Mouse (Mus musculus): Measurements from ENCODE around the gene Gmfb. TPM values are rescaled to one million over a fixed set of nuclear protein-coding genes. Genes with fewer than 3 reads are reported as not detected.

Gmfb gene
- polyA plus RNA-seq, 1 experiment, result 72.9 TPM

GRCm38 (mm10) chr14:46778756-46779155, 43.3 kb downstream of the Gmfb start:
- Histone ChIP-seq H3K27ac (ENCODE audit: insufficient read depth, low read depth, low read length) (no peak overlapping the region), H3K4me3 (ENCODE audit: insufficient read depth, low read depth, low read length) (no peak overlapping the region), H3K4me1 (ENCODE audit: control insufficient read depth, insufficient read depth, low read length) (no peaks in the 10 kb centered on the region)
- WGBS, result 99% methylated on average over 9 of the region's 9 CpGs
- no peak for TF ChIP-seq POLR2A (IDR thresholded peaks at IDR 0.05; ENCODE audit: insufficient read depth, low read depth, low read length)

GRCm38 (mm10) chr14:46770036-46770435, 52.0 kb downstream of the Gmfb start:
- Histone ChIP-seq H3K4me1 (ENCODE audit: control insufficient read depth, insufficient read depth, low read length) (no peaks in the 10 kb centered on the region; the same call in 1 of the 2 replicates), H3K27ac (ENCODE audit: insufficient read depth, low read depth, low read length) (no peak overlapping the region), H3K4me3 (ENCODE audit: insufficient read depth, low read depth, low read length) (no peak overlapping the region)
- 69% methylated on average over 6 of the region's 6 CpGs for WGBS
- TF ChIP-seq POLR2A (IDR thresholded peaks at IDR 0.05; ENCODE audit: insufficient read depth, low read depth, low read length) (no peak), CTCF (IDR thresholded peaks at IDR 0.05; ENCODE audit: insufficient read depth, low read depth, low read length) (no peak)

DNA sequence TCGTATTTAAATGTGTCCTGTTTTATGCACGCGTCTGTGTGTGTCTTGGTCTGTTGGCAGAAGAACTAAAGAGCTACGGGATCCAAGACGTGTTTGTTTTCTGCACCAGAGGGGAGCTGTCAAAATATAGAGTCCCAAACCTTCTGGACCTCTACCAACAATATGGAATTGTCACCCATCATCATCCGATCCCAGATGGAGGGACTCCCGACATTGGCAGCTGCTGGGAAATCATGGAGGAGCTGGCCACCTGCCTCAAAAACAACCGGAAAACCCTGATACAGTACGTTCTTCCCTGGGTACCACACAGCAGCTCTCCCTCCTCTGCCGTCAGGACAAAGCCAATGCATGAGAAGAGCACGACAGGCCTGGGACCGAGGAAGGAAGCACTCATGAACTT, 54.9 kb downstream of the Gmfb start:
- TF ChIP-seq POLR2A (IDR thresholded peaks at IDR 0.05; ENCODE audit: insufficient read depth, low read depth, low read length) (no peak), CTCF (IDR thresholded peaks at IDR 0.05; ENCODE audit: insufficient read depth, low read depth, low read length) (no peak)
- 58% methylated on average over 12 of the region's 12 CpGs for WGBS
- Histone ChIP-seq H3K27ac (ENCODE audit: insufficient read depth, low read depth, low read length) (no peak overlapping the region), H3K4me3 (ENCODE audit: insufficient read depth, low read depth, low read length) (no peak overlapping the region), H3K4me1 (ENCODE audit: control insufficient read depth, insufficient read depth, low read length) (no peaks in the 10 kb centered on the region; the same call in 1 of the 2 replicates)

GRCm38 (mm10) chr14:46761186-46761585, 60.9 kb downstream of the Gmfb start:
- Histone ChIP-seq H3K27ac (ENCODE audit: insufficient read depth, low read depth, low read length) (no peak overlapping the region), H3K4me1 (ENCODE audit: control insufficient read depth, insufficient read depth, low read length) (peaks cover 7% of the 10 kb centered on the region), H3K4me3 (ENCODE audit: insufficient read depth, low read depth, low read length) (no peak overlapping the region)
- no peak for TF ChIP-seq POLR2A (IDR thresholded peaks at IDR 0.05; ENCODE audit: insufficient read depth, low read depth, low read length)
- TF ChIP-seq CTCF (IDR thresholded peaks at IDR 0.05; ENCODE audit: insufficient read depth, low read depth, low read length), result no peak
- WGBS, result 52% methylated on average over 6 of the region's 6 CpGs

- under 1% methylated on average over 54 of the region's 54 CpGs for WGBS
Measured at GRCm38 (mm10) chr14:46760355-46761029, 61.5 kb downstream of the Gmfb start, which contains the start of gene Cdkn3. Gene Cdkn3, plus strand, starts transcription at chr14:46760541.

GRCm38 (mm10) chr14:46759970-46760354, 62.1 kb downstream of the Gmfb start:
- H3K4me1 ChIP-seq (ENCODE audit: control insufficient read depth, insufficient read depth, low read length), result peaks cover 7% of the 10 kb centered on the region

More at GRCm38 (mm10) chr14:46760355-46761029, 61.5 kb downstream of the Gmfb start, which contains the start of gene Cdkn3:
- Histone ChIP-seq H3K4me3 (ENCODE audit: insufficient read depth, low read depth, low read length) (peak within 1 kb of the TSS; percentile 88), H3K4me1 (ENCODE audit: control insufficient read depth, insufficient read depth, low read length) (peaks cover 7% of the 10 kb centered on the region), H3K27ac (ENCODE audit: insufficient read depth, low read depth, low read length) (no peak within 1 kb of the TSS)
- no peak for TF ChIP-seq POLR2A (IDR thresholded peaks at IDR 0.05; ENCODE audit: insufficient read depth, low read depth, low read length)
- no peak for TF ChIP-seq CTCF (IDR thresholded peaks at IDR 0.05; ENCODE audit: insufficient read depth, low read depth, low read length)

More at GRCm38 (mm10) chr14:46759970-46760354, 62.1 kb downstream of the Gmfb start:
- Histone ChIP-seq H3K4me3 (ENCODE audit: insufficient read depth, low read depth, low read length) (peak overlapping the region; percentile 88), H3K27ac (ENCODE audit: insufficient read depth, low read depth, low read length) (no peak overlapping the region)
- 1% methylated on average over 7 of the region's 7 CpGs for WGBS
- TF ChIP-seq CTCF (IDR thresholded peaks at IDR 0.05; ENCODE audit: insufficient read depth, low read depth, low read length) (no peak), POLR2A (IDR thresholded peaks at IDR 0.05; ENCODE audit: insufficient read depth, low read depth, low read length) (no peak)

Other genes starting within 250 kb of the Gmfb start
- not detected in 2 replicates for gene Cdkn3, start 61.7 kb downstream of the Gmfb start, polyA plus RNA-seq (2012; ENCODE audit: insufficient read depth, insufficient read length, low replicate concordance, missing spikeins)
- not detected in 2 replicates for gene Cnih1, start 33.8 kb downstream of the Gmfb start, polyA plus RNA-seq (2012; ENCODE audit: insufficient read depth, insufficient read length, low replicate concordance, missing spikeins)
- not detected in 2 replicates for gene Cgrrf1, start 9.9 kb upstream of the Gmfb start, polyA plus RNA-seq (2012; ENCODE audit: insufficient read depth, insufficient read length, low replicate concordance, missing spikeins)
- gene Samd4, start 60.6 kb upstream of the Gmfb start, polyA plus RNA-seq (2012; ENCODE audit: insufficient read depth, insufficient read length, low replicate concordance, missing spikeins), result not detected in 2 replicates